Mouse (Mus musculus) neural tube, embryonic 12.5 days (tissue): ENCODE results near the gene Fpr1. TPM values are rescaled to one million over a fixed set of nuclear protein-coding genes. Genes with fewer than 3 reads are reported as not detected.
A peak's percentile ranks its signal among the peaks of the same experiment; 100 is the strongest.

Experiments used
- ATAC-seq: fragments of 200-750 bp; cut with Nextera tagmentation; 2 replicates; pipeline ENCODE4 v1.8.0; 2017; ENCODE audit warnings: low read depth, mild to moderate bottlenecking, moderate TSS enrichment, moderate library complexity; ENCODE audit not compliant: low FRiP score
- H3K27ac ChIP-seq: fragments of 300-500 bp; sonication (generic); 2 replicates; pipeline ENCODE4 v1.5.1; 2016
- H3K27me3 ChIP-seq: fragments of 300-500 bp; sonication (generic); replicated peaks from 2 replicates; pipeline ENCODE4 v1.6.1; 2016; ENCODE audit warnings: mild to moderate bottlenecking
- H3K36me3 ChIP-seq: fragments of 300-500 bp; sonication (generic); 2 replicates; pipeline ENCODE4 v1.6.1; 2016; ENCODE audit warnings: mild to moderate bottlenecking
- H3K4me1 ChIP-seq: fragments of 300-500 bp; sonication (generic); 2 replicates; pipeline ENCODE4 v1.6.1; 2016
- H3K4me2 ChIP-seq: fragments of 300-500 bp; sonication (generic); replicated peaks from 2 replicates; pipeline ENCODE4 v1.6.1; 2016; ENCODE audit warnings: mild to moderate bottlenecking
- H3K4me3 ChIP-seq: fragments of 300-500 bp; sonication (generic); 2 replicates; pipeline ENCODE4 v1.5.1; 2016
- H3K9ac ChIP-seq: fragments of 300-500 bp; sonication (generic); 2 replicates; pipeline ENCODE4 v1.6.1; 2016; ENCODE audit warnings: mild to moderate bottlenecking
- H3K9me3 ChIP-seq: fragments of 300-500 bp; sonication (generic); 2 replicates; pipeline ENCODE4 v1.6.1; 2016; ENCODE audit warnings: mild to moderate bottlenecking
- WGBS: fragments of 180-500 bp; shearing (Covaris S2); methylation state at CpG from one replicate; pipeline ENCODE4 v1.1.7; 2016; 5-methylcytosine and 5-hydroxymethylcytosine counted together
- microRNA counts: library from miRNA; unstranded; fragments of <30 nt; microRNA quantifications from one replicate; lab custom pipeline; 2017
- microRNA-seq: library from miRNA; unstranded; fragments of <30 nt; microRNA quantifications from one replicate; pipeline ENCODE4, GENCODE M21; 2017
- polyA plus RNA-seq: library from polyadenylated mRNA; unstranded; fragments of >200 nt; fragmentation: Nextera tagmentation; extraction: Ambion mirVana; gene quantifications from 2 replicates; pipeline ENCODE4 v1.2.1, GENCODE M21; 2016

Gene Fpr1
- polyA plus RNA-seq, 1 experiment from 2014 or later = not detected

GRCm38 (mm10) chr17:17829052-17829785 is 54.5 kb downstream of the Fpr1 start:
- Histone ChIP-seq H3K4me2 (peak overlapping the region; percentile 93), H3K27ac (peak overlapping the region; percentile 98), H3K36me3 (peaks cover 30% of the 10 kb centered on the region), H3K27me3 (no peaks in the 10 kb centered on the region), H3K9ac (peak overlapping the region; percentile 94), H3K4me1 (peaks cover 48% of the 10 kb centered on the region), H3K4me3 (peak overlapping the region; percentile 82), H3K9me3 (no peaks in the 10 kb centered on the region)
- 3% methylated on average over 6 of the region's 6 CpGs for WGBS
- ATAC-seq = no peak

- ATAC-seq = peak; percentile 59
- Histone ChIP-seq H3K4me1 (peaks cover 39% of the 10 kb centered on the region), H3K27ac (peak overlapping the region; percentile 98), H3K9me3 (no peaks in the 10 kb centered on the region), H3K27me3 (no peaks in the 10 kb centered on the region), H3K4me2 (peak overlapping the region; percentile 93), H3K9ac (peak overlapping the region; percentile 94), H3K36me3 (peaks cover 24% of the 10 kb centered on the region), H3K4me3 (peak overlapping the region; percentile 82)
- 0% methylated on average over 9 of the region's 15 CpGs for WGBS
Measured at GRCm38 (mm10) chr17:17828191-17828981, 55.4 kb downstream of the Fpr1 start.

- 0% methylated on average over 12 of the region's 13 CpGs for WGBS
- ATAC-seq = peak; percentile 42
- peak overlapping the region; percentile 82 for H3K4me3 ChIP-seq
- H3K9ac ChIP-seq = peak overlapping the region; percentile 94
- H3K36me3 ChIP-seq = peaks cover 20% of the 10 kb centered on the region
- H3K4me2 ChIP-seq = peak overlapping the region; percentile 93
- peak overlapping the region; percentile 98 for H3K27ac ChIP-seq
- H3K4me1 ChIP-seq = peaks cover 35% of the 10 kb centered on the region
- no peaks in the 10 kb centered on the region for H3K27me3 ChIP-seq
- H3K9me3 ChIP-seq = no peaks in the 10 kb centered on the region
Measured at GRCm38 (mm10) chr17:17827658-17828190, 56.0 kb downstream of the Fpr1 start.

GRCm38 (mm10) chr17:17826751-17827657 is 56.7 kb downstream of the Fpr1 start, which contains the start of gene Spaca6:
Gene Spaca6 (plus strand): TSS chr17:17827158.
- Histone ChIP-seq H3K9ac (peak within 1 kb of the TSS; percentile 94), H3K27ac (peak within 1 kb of the TSS; percentile 98), H3K4me2 (peak within 1 kb of the TSS; percentile 93), H3K36me3 (peaks cover 13% of the 10 kb centered on the region), H3K4me3 (peak within 1 kb of the TSS; percentile 82), H3K27me3 (no peaks in the 10 kb centered on the region), H3K9me3 (no peaks in the 10 kb centered on the region), H3K4me1 (peaks cover 28% of the 10 kb centered on the region)
- peak; percentile 80 for ATAC-seq
- WGBS = 1% methylated on average over 39 of the region's 42 CpGs

MicroRNAs within 50 kb of the gene (microRNA counts, 519-probe panel; counts per million panel counts)
- microRNA mmu-let-7e (lab: Ali Mortazavi, UCI) (7,064 counts per million, percentile 95 among the panel's probes with 10 or more counts), microRNA mmu-miR-125a-3p (lab: Ali Mortazavi, UCI) (4,641 counts per million, percentile 81 among the panel's probes with 10 or more counts), microRNA mmu-miR-125a-5p (lab: Ali Mortazavi, UCI) (8,750 counts per million, percentile 99 among the panel's probes with 10 or more counts), microRNA mmu-miR-99b (lab: Ali Mortazavi, UCI) (6,455 counts per million, percentile 93 among the panel's probes with 10 or more counts)

Small RNA genes lying within 50 kb of the gene (microRNA-seq; reads per million reads assigned to microRNA genes)
- gene Gm25927 = not detected
- gene Mir125a = 5,320 reads per million, percentile 92 among the genes with 10 or more reads in this experiment
- gene Mir99b = 22,639 reads per million, percentile 98 among the genes with 10 or more reads in this experiment
- gene Mirlet7e = not detected

Other genes with a start within 250 kb of the Fpr1 start
- not detected in 2 replicates for gene Vmn2r90, start 180.2 kb downstream of the Fpr1 start, polyA plus RNA-seq
- 48.1 and 54.2 TPM in 2 replicates for gene Spaca6, start 56.8 kb downstream of the Fpr1 start, polyA plus RNA-seq
- 1.1 and 1.3 TPM in 2 replicates for gene Has1, start 28.7 kb downstream of the Fpr1 start, polyA plus RNA-seq
- not detected in 2 replicates for gene Fpr2, start 3.9 kb upstream of the Fpr1 start, polyA plus RNA-seq
- gene Fpr3, start 3.9 kb upstream of the Fpr1 start, polyA plus RNA-seq = not detected in 2 replicates
- gene Fpr-rs4, start 137.8 kb upstream of the Fpr1 start, polyA plus RNA-seq = not detected in 2 replicates
- gene Vmn2r124, start 165.5 kb upstream of the Fpr1 start, polyA plus RNA-seq = not detected in 2 replicates
- not detected in 2 replicates for gene Vmn2r91, start 201.1 kb upstream of the Fpr1 start, polyA plus RNA-seq